Mouse (Mus musculus) stomach, embryonic 14.5 days (tissue): ENCODE results near the gene Ak2. TPM values are rescaled to one million over a fixed set of nuclear protein-coding genes. Genes with fewer than 3 reads are reported as not detected.

Experiments used
- ATAC-seq: fragments of 200-750 bp; cut with Nextera tagmentation; 2 replicates; pipeline ENCODE4 v1.8.0; 2017; ENCODE audit warnings: low read depth, moderate TSS enrichment; ENCODE audit not compliant: insufficient number of reproducible peaks, insufficient read depth, low FRiP score
- H3K27ac ChIP-seq: fragments of 300-500 bp; sonication (generic); 2 replicates; pipeline ENCODE4 v1.5.1; 2014; ENCODE audit warnings: mild to moderate bottlenecking, low read length, moderate library complexity, mixed read lengths
- H3K27me3 ChIP-seq: fragments of 300-500 bp; sonication (generic); 2 replicates; pipeline ENCODE4 v1.6.1; 2014; ENCODE audit warnings: low read length, control low read depth, mixed read lengths; ENCODE audit not compliant: control insufficient read depth, insufficient read depth
- H3K36me3 ChIP-seq: fragments of 300-500 bp; sonication (generic); 2 replicates; pipeline ENCODE4 v1.6.1; 2014; ENCODE audit warnings: mild to moderate bottlenecking, control low read depth, low read length, moderate library complexity, mixed read lengths; ENCODE audit not compliant: control insufficient read depth, insufficient read depth
- H3K4me1 ChIP-seq: fragments of 300-500 bp; sonication (generic); 2 replicates; pipeline ENCODE4 v1.6.1; 2014; ENCODE audit warnings: low read length, control low read depth, mixed read lengths; ENCODE audit not compliant: control insufficient read depth, insufficient read depth
- H3K4me2 ChIP-seq: fragments of 300-500 bp; sonication (generic); replicated peaks from 2 replicates; pipeline ENCODE4 v1.6.1; 2014; ENCODE audit warnings: low read depth, low read length, control low read depth
- H3K4me3 ChIP-seq: fragments of 300-500 bp; sonication (generic); 2 replicates; pipeline ENCODE4 v1.5.1; 2014; ENCODE audit warnings: low read depth, low read length, control low read depth
- H3K9ac ChIP-seq: fragments of 300-500 bp; sonication (generic); replicated peaks from 2 replicates; pipeline ENCODE4 v1.6.1; 2014; ENCODE audit warnings: low read depth, mild to moderate bottlenecking, control low read depth, low read length, moderate library complexity, mixed read lengths
- H3K9me3 ChIP-seq: fragments of 300-500 bp; sonication (generic); 2 replicates; pipeline ENCODE4 v1.6.1; 2016; ENCODE audit warnings: low read depth, low read length, control low read depth; ENCODE audit not compliant: control insufficient read depth
- WGBS: fragments of 180-500 bp; shearing (Covaris S2); extraction: QIAGEN DNeasy Blood & Tissue Kit; methylation state at CpG from one replicate; pipeline ENCODE4 v1.1.7; 2014; 5-methylcytosine and 5-hydroxymethylcytosine counted together
- polyA plus RNA-seq: library from polyadenylated mRNA; unstranded; fragments of >200 nt; fragmentation: Nextera tagmentation; extraction: Ambion mirVana; gene quantifications from 2 replicates; pipeline ENCODE4 v1.2.1, GENCODE M21; 2014

The Ak2 gene
- polyA plus RNA-seq, 1 experiment from 2014 or later, result 123 TPM

DNA sequence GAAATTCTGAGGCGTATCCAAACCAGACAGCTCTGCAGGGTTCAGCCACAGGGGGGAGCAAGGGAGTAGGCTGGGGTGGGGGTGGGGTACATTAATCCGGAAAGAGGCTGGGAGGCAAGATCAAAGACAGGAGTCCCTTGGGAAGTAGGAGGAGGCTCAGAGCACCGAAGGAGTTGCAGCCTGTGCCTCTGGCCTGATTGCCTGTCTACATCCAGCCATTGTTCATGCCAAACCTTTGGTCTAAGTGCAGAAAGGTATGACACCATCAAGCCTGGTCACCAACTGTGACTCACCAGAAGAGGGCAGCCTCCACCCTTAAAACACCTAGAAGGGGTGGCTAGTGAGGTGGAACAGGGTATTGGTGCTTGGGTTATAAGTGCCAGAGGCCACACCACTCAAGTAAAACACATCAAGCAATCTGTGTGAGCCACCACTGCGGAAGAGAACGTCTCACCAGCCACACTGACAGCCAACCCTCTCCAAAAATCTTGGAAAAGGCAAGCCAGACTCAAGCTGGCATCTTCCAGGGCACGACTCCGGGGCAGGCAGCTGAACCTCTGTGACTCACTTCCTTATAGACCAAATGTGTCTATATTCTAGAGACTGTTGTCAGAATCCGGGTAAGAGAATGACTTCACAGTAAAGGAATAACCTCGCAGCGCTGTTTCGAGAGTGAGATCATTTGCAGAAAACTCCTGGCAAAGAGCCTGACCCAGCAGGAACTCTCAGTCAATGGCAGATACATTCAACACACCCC lies 34.4 kb upstream of the Ak2 start:
- no peaks in the 10 kb centered on the region for H3K9me3 ChIP-seq
- H3K27me3 ChIP-seq, result no peaks in the 10 kb centered on the region
- H3K36me3 ChIP-seq, result no peaks in the 10 kb centered on the region
- H3K4me1 ChIP-seq, result peaks cover 13% of the 10 kb centered on the region
- no peak for ATAC-seq
- H3K4me3 ChIP-seq, result no peak overlapping the region
- H3K27ac ChIP-seq, result no peak overlapping the region
- no peak overlapping the region for H3K9ac ChIP-seq
- H3K4me2 ChIP-seq, result no peak overlapping the region
- WGBS, result 38% methylated on average over 11 of the region's 11 CpGs

DNA sequence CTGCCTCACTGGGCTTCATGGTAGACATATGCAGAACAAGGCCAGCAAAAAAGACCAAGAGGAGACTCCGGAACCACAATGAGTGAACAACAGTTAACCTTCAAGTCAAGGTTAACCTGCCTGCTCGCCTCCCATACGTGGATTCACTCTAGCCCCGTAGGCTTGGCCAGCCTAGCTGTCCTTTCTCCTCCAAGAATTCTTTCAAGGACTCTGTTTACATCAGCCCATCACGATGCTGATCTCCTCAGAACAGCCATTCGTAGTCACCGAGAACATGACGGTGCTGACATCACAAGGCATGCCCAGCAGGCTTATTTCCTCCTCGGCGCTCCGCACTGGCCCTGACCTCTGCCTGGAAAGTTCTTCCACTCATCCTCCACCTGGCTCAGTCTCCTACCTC lies 33.6 kb upstream of the Ak2 start:
- H3K9me3 ChIP-seq, result no peaks in the 10 kb centered on the region
- no peak overlapping the region for H3K9ac ChIP-seq
- no peak overlapping the region for H3K4me2 ChIP-seq
- no peak overlapping the region for H3K4me3 ChIP-seq
- H3K27ac ChIP-seq, result no peak overlapping the region
- H3K27me3 ChIP-seq, result no peaks in the 10 kb centered on the region
- ATAC-seq, result no peak
- WGBS, result 74% methylated on average over 11 of the region's 11 CpGs
- peaks cover 13% of the 10 kb centered on the region for H3K4me1 ChIP-seq
- H3K36me3 ChIP-seq, result no peaks in the 10 kb centered on the region

DNA sequence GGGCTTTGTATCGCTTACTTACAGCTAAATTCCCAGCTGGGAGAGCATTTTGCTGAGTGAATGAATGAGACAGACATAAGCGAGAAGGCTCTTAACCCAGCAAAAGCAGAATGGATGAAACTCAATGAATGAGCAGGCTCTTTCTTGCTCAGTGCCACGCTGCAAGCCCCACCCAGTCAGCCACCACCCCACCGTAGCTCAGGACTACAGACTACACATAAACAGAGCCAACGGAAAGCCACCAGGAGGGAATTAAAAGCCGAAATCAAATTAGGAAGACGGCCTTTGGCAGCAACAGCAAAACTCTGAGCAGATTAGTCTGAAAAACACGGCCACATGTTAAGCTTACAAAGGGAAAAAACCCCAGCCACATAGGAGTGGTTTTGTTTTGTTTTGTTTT lies 32.9 kb upstream of the Ak2 start:
- H3K4me1 ChIP-seq, result peaks cover 13% of the 10 kb centered on the region
- H3K9me3 ChIP-seq, result no peaks in the 10 kb centered on the region
- no peak overlapping the region for H3K9ac ChIP-seq
- no peak overlapping the region for H3K4me2 ChIP-seq
- H3K27ac ChIP-seq, result no peak overlapping the region
- ATAC-seq, result no peak
- no peaks in the 10 kb centered on the region for H3K27me3 ChIP-seq
- H3K36me3 ChIP-seq, result no peaks in the 10 kb centered on the region
- WGBS, result 74% methylated on average over 8 of the region's 8 CpGs
- H3K4me3 ChIP-seq, result no peak overlapping the region

DNA sequence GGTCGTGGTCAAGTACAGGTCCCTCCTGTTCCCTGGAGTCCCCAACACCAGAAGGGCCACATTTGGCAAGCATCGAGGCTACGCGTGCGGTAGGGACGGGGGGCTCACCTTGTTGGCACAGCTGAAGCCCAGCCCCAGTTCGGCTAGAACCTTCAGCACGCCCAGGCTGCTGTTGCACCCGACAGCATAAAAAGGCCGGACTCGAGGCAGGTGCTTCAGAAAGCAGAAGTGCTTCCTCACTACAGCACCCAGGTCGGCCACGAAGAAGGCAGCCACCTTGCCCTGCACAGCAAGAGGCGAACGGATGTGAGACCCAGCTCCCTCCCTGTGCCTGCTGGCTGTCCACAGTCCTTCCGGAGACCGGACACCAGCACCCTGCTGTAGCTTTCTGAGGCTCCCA lies 32.1 kb upstream of the Ak2 start:
- no peaks in the 10 kb centered on the region for H3K9me3 ChIP-seq
- no peak for ATAC-seq
- H3K4me2 ChIP-seq, result no peak overlapping the region
- WGBS, result 86% methylated on average over 17 of the region's 17 CpGs
- H3K4me1 ChIP-seq, result peaks cover 13% of the 10 kb centered on the region
- H3K9ac ChIP-seq, result no peak overlapping the region
- no peak overlapping the region for H3K4me3 ChIP-seq
- no peak overlapping the region for H3K27ac ChIP-seq
- no peaks in the 10 kb centered on the region for H3K27me3 ChIP-seq
- no peaks in the 10 kb centered on the region for H3K36me3 ChIP-seq

DNA sequence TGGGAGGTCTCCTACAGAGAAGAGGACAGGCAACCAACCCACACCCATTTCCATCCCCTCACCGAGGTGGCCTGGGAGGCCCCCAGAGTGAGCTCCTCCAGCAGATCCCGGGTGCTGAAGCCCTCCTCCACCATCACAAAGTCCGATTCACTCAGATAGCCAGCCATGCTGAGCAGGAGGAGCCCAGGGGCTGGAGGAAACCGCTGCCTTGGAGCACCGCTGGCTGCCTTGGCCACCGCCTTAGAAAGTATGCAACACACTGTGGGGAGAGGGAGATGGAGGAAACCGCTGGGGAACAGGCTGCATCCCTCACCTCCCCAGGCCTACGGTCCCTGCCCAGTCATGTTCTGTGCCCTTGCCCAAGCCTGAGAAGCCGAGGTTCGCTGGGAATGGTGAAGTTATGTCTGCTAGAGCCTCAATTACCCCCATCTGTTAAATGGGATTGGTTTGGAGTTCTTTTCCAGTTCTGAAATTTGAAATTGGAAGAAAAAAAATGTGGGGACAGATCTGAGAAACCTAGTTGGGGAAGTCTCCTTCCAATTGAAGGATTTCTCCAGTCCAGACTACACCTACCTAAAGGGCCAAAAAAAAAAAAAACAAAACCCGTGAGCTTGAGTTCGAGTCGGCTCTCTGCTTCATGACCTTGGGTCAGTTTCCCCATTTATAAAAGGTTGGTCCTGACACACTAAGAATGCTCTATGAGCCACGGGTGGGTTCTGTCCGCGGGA lies 30.3 kb upstream of the Ak2 start:
- Histone ChIP-seq H3K4me3 (peak overlapping the region; percentile 74), H3K36me3 (no peaks in the 10 kb centered on the region), H3K9me3 (no peaks in the 10 kb centered on the region), H3K9ac (peak overlapping the region; percentile 66; the same call in 1 of the 2 replicates), H3K27ac (no peak overlapping the region), H3K4me2 (peak overlapping the region; percentile 90), H3K27me3 (no peaks in the 10 kb centered on the region), H3K4me1 (peaks cover 13% of the 10 kb centered on the region)
- WGBS, result 13% methylated on average over 16 of the region's 16 CpGs
- no peak for ATAC-seq

DNA sequence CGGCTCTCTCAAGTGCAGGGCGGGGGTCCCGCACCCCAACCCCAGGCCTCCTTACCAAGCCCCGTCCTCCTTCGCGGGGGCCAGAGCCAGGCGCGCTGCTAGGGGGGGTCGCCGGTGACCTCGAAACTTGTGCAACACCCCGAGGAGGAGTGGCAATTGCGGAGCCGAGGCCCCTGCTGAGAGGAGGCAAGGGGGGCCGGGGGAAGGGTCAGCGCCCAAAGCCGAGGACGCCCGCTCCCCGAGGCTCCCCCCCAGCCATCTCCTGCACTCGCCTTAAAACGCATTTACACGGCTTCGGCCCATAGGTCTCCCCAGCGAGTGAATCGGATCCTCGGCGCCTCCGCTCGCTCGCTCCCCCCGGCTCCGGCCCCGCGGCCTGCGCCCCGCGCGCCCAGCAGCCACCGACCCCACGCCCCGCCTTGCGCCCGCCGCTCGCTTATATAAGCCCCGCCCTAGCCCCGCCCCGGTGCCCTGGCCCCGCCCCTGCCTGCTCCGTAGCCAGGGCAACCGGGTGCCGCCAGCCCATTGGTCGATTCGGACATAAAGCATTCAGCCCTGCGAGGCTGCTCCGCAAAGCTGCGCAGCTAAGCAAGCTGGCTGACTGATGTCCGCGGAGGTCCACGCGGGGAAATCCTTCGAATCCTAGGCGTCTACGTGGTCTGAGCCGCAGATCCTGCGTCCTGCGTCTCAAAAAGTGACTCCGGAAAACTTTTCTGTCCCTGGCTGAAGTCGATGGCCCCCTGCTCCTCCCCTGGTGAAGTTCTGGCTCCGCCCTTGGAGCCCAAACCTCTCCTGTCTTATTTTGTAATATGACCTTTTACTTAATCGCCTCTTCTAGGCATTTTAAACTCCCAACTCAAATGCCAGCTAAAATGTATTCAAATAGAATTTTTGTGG lies 29.5 kb upstream of the Ak2 start, which contains the start of gene Azin2:
Azin2 (minus strand) TSS at position 414 of the 897 bp plus-strand sequence.
- 1% methylated on average over 60 of the region's 72 CpGs for WGBS
- Histone ChIP-seq H3K4me3 (peak within 1 kb of the TSS; percentile 74), H3K27me3 (no peaks in the 10 kb centered on the region), H3K9me3 (no peaks in the 10 kb centered on the region), H3K4me1 (peaks cover 17% of the 10 kb centered on the region), H3K27ac (peak within 1 kb of the TSS; percentile 62; the same call in 1 of the 2 replicates), H3K9ac (peak within 1 kb of the TSS; percentile 66), H3K36me3 (no peaks in the 10 kb centered on the region), H3K4me2 (peak within 1 kb of the TSS; percentile 90)
- peak; percentile 92 for ATAC-seq

DNA sequence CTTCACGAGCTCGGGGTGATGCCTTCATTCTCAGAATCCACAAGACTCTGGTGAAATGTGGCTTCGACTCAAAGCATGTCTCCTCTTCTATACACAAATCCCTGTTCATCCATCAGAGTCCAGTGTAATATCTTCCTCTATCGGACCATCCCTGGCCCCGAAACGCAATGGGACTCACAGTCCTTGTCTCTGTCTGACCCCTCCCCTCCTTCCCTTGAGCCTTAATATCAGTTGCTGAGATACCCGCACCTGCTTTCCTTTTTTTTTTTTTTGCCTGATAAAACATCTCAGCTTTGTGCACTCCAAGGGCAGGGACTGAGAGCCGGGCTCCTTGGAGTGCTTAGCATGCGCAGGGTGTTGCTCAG lies 28.9 kb upstream of the Ak2 start:
- peaks cover 17% of the 10 kb centered on the region for H3K4me1 ChIP-seq
- WGBS, result 4% methylated on average over 9 of the region's 9 CpGs
- H3K4me3 ChIP-seq, result peak overlapping the region; percentile 74
- H3K4me2 ChIP-seq, result peak overlapping the region; percentile 90
- H3K9ac ChIP-seq, result 0 out of 2 replicates have a peak overlapping the region, but pooled peaks have one; percentile 66
- ATAC-seq, result no peak
- H3K9me3 ChIP-seq, result no peaks in the 10 kb centered on the region
- H3K36me3 ChIP-seq, result no peaks in the 10 kb centered on the region
- no peaks in the 10 kb centered on the region for H3K27me3 ChIP-seq
- H3K27ac ChIP-seq, result peak overlapping the region; percentile 62; the same call in 1 of the 2 replicates

DNA sequence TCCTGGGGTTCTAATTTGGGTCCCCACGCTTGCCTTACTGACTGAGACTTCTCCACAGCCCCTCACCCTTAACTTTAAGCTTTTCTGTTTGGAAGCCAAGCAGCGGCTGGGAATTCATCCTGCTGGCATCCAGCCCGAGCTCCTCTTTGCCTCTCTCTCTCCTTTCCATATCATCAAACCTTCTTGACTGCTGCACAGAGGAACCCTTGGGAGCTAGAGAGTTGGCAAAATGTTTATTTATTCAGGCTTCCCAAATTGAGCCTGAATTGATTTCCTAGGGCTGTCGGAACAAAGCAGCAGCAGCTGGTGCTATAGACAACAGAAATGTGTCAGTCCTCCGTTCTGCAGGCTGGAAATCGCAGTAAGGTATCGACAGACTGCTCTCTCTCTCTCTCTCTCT lies 25.0 kb upstream of the Ak2 start:
- no peak overlapping the region for H3K4me2 ChIP-seq
- WGBS, result 19% methylated on average over 7 of the region's 7 CpGs

More for the DNA sequence above, 25.0 kb upstream of the Ak2 start:
- ATAC-seq, result no peak
- Histone ChIP-seq H3K36me3 (no peaks in the 10 kb centered on the region), H3K27me3 (no peaks in the 10 kb centered on the region), H3K9ac (no peak overlapping the region), H3K27ac (no peak overlapping the region), H3K4me1 (peaks cover 3% of the 10 kb centered on the region; the same call in 1 of the 2 replicates), H3K9me3 (no peaks in the 10 kb centered on the region), H3K4me3 (no peak overlapping the region)
